Mouse (Mus musculus) ES-Bruce4 (cell line): ENCODE data around the gene Sgca. TPM values are rescaled to one million over a fixed set of nuclear protein-coding genes. Genes with fewer than 3 reads are reported as not detected.

Source experiments
- H3K27ac ChIP-seq: 2 replicates; pipeline ENCODE4 v1.5.1; 2012; ENCODE audit warnings: low read length, inconsistent platforms; ENCODE audit not compliant: insufficient read depth
- H3K27me3 ChIP-seq: 2 replicates; pipeline ENCODE4 v1.6.1; 2012; ENCODE audit warnings: mild to moderate bottlenecking, low read length, inconsistent platforms; ENCODE audit not compliant: control insufficient read depth, poor library complexity, insufficient read depth, severe bottlenecking
- H3K36me3 ChIP-seq: 2 replicates; pipeline ENCODE4 v1.6.1; 2012; ENCODE audit warnings: inconsistent platforms, mild to moderate bottlenecking, low read length, moderate library complexity; ENCODE audit not compliant: control insufficient read depth, poor library complexity, insufficient read depth, severe bottlenecking
- H3K4me1 ChIP-seq: one replicate; pipeline ENCODE4 v1.8.1; 2011; ENCODE audit warnings: low read length; ENCODE audit not compliant: control insufficient read depth, insufficient read depth
- H3K4me3 ChIP-seq: 2 replicates; pipeline ENCODE4 v1.5.1; 2011; ENCODE audit warnings: low read depth, mild to moderate bottlenecking, low read length
- H3K9ac ChIP-seq: 2 replicates; pipeline ENCODE4 v1.6.1; 2012; ENCODE audit warnings: low read depth, mild to moderate bottlenecking, inconsistent platforms; ENCODE audit not compliant: poor library complexity, severe bottlenecking
- H3K9me3 ChIP-seq: replicated peaks from 2 replicates; pipeline ENCODE4 v1.6.1; 2012; ENCODE audit warnings: mild to moderate bottlenecking, low read length, inconsistent platforms; ENCODE audit not compliant: control insufficient read depth, poor library complexity, insufficient read depth, severe bottlenecking
- CTCF ChIP-seq: IDR thresholded peaks from one replicate; pipeline ENCODE4 v1.8.1; 2011; ENCODE audit warnings: low read depth, low read length
- EP300 ChIP-seq: IDR thresholded peaks from 2 replicates; pipeline ENCODE4 v1.6.1; 2011; ENCODE audit warnings: low read depth, low read length; ENCODE audit not compliant: insufficient read depth
- POLR2A ChIP-seq: IDR thresholded peaks from one replicate; pipeline ENCODE4 v1.8.1; 2011; ENCODE audit warnings: low read length; ENCODE audit not compliant: insufficient read depth
- polyA plus RNA-seq: library from polyadenylated mRNA; stranded (reverse); fragments of >200 nt; gene quantifications from 2 replicates; pipeline ENCODE4 v1.2.4, GENCODE M21; 2011; ENCODE audit warnings: low read depth; ENCODE audit not compliant: missing spikeins, insufficient read depth, insufficient read length

The Sgca gene
- polyA plus RNA-seq: not detected in 2 replicates

DNA sequence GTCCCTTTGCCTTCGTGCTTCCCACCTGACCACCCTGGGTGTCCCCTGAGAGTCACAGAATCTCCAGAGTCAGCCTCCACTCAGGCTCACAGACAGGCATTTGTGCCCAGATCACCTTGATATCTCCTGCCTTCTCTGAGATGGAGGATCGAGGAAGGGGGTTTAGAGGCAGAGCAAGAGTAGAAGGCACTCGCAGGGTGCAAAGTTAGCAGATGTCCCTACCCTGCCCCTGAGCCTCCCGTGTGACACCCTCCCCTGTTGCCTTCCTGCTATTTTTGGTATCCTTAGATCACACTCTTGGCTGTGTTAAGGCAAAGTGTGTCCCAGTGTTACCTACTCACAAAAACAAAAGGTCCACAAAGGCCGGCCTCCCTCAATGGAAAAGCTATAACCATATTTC lies at the start of gene Sgca:
TSS of gene Sgca (minus strand) at position 129 of the 400 bp plus-strand sequence.
- H3K27ac ChIP-seq: no peak within 1 kb of the TSS
- TF ChIP-seq POLR2A: no peak
- TF ChIP-seq CTCF: no peak
- TF ChIP-seq EP300: no peak
- H3K9me3 ChIP-seq: no peaks in the 10 kb centered on the region
- no peaks in the 10 kb centered on the region for H3K4me1 ChIP-seq
- H3K9ac ChIP-seq: no peak within 1 kb of the TSS
- H3K27me3 ChIP-seq: no peaks in the 10 kb centered on the region
- no peaks in the 10 kb centered on the region for H3K36me3 ChIP-seq
- H3K4me3 ChIP-seq: no peak within 1 kb of the TSS

DNA sequence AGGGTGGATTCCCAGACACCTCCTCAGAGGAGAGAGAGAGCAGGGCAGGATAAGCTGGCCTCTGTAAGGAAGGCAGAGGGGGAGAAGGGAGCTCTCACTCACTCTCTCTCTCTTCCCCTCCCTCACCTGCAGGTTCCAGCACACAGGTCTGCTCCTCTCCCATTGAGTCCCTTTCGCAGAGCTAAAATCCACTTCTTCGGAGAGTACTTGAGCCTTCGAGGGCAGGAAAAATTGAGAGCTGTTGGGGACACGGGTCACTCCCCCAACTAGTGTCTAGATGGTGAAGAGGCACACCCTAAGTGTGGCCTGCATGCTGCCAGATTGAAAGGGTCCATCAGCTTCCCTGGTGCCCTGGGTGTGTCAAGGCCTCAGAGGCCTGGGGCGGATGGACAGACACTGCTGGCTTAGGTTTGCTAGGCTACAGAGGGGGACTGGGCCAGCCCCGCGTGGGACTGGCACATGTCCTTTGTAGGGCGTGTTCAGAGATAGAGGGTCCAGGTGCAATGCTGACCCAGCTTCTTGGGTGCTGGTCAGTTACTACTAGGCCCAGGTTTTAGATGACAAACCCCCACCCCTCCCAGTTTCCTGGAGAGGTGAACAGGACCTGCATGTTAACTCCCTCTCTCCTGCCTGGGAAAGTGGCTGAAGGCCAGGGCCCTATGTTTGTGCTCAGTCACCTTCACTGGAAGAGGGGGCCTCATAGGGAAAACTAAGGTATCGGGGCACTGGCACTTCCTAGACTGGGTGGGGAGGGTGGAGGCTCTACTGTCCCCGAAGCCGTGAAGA lies 49.3 kb upstream of the Sgca start:
- no peaks in the 10 kb centered on the region for H3K9me3 ChIP-seq
- H3K4me1 ChIP-seq: no peaks in the 10 kb centered on the region
- H3K4me3 ChIP-seq: no peak overlapping the region
- H3K9ac ChIP-seq: no peak overlapping the region
- no peak overlapping the region for H3K27ac ChIP-seq
- no peaks in the 10 kb centered on the region for H3K27me3 ChIP-seq
- no peak for TF ChIP-seq POLR2A
- H3K36me3 ChIP-seq: no peaks in the 10 kb centered on the region

DNA sequence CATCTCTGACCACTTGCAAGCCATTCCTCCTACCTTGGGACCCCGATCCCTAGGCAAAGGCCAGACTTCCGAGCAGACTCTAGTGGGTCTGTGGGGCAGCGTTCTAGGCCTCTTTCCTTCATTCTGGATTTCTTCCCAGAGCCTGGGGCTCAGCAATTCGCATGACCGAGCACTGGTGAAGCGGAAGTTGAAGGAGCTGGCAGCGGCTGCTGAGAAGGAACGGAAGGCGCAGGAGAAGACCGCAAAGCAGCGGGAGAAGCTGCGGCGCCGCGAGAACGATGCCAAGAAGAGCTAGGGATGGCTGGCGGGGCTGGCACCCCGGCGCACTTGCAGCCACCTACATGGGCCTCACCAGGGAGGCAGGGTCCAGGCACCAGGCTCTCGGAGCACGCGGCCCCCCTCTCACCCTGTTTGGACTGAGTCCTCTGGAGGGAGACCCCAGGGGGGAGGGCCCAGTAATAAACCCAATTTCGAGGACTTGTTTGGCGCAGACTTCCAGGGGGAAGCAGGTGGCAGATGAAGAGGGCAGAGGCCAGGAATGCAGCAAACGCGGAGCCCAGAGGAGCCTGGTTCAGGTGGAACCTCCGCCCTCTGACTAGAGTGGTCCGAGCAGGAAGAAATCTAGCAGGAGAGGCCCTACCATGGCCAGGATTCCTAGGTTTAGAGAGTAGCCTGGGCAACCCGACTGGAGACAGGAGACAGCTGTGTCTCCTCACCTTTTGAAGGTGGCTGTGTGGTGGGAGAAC lies 48.5 kb upstream of the Sgca start:
- Histone ChIP-seq H3K27me3 (no peaks in the 10 kb centered on the region), H3K9me3 (no peaks in the 10 kb centered on the region), H3K4me3 (peak overlapping the region; percentile 27), H3K36me3 (no peaks in the 10 kb centered on the region), H3K27ac (no peak overlapping the region), H3K9ac (peak overlapping the region; percentile 44), H3K4me1 (no peaks in the 10 kb centered on the region)
- TF ChIP-seq EP300: no peak
- TF ChIP-seq CTCF: no peak
- no peak for TF ChIP-seq POLR2A

DNA sequence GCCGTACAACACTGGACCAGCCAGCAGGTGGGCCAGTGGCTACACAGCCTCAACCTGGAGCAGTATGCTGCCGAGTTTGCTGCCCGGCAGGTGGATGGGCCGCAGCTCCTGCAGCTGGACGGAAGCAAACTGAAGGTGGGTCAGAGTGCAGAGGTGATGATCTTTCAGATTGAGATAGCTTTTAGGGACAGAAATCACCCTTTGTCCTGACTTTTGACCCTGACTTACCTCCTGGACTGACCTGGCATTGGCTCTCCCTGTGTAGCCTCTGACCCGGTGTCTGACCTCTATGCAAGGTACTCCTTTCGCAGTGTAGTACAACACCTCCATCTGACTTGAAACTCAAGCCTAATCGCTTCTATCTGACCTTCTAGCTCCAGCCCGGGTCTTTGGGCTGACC lies 47.4 kb upstream of the Sgca start:
- TF ChIP-seq POLR2A: no peak
- H3K4me3 ChIP-seq: no peak overlapping the region
- no peaks in the 10 kb centered on the region for H3K27me3 ChIP-seq
- H3K9ac ChIP-seq: no peak overlapping the region
- H3K9me3 ChIP-seq: no peaks in the 10 kb centered on the region
- H3K27ac ChIP-seq: no peak overlapping the region
- H3K4me1 ChIP-seq: no peaks in the 10 kb centered on the region
- no peaks in the 10 kb centered on the region for H3K36me3 ChIP-seq

DNA sequence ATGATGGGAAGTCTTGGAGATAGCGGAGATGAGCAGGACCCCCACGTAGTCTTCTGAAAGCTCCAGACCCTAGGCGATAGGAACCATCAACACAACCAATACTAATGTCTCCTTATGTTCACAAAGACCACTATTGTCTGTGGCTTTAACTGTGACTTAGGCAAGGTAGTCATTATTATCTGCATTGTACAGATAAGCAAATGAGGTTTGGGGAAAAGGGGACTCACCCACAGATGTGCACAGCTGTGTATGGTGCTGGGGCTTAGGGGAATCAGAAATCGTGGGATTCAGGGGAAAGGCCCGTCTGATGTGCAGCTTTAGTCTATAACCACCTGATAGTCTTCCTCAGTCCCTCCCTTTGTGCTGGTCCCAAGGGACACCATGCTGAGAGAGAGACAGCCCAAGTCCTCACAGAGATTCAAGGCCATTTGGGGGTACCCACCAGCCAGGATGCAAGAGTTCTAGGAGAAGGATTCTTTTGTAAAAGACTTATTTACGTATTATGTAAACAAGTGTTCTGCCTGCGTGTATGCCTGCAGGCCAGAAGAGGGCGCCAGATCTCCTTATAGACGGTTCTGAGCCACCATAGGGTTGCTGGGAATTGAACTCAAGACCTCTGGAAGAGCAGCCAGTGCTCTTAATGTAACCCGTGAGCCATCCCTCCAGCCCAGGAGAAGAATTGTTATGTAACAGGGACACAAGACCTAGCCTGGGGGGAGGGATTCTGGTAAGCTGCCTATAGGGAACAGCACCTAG lies 46.3 kb upstream of the Sgca start:
- Histone ChIP-seq H3K36me3 (no peaks in the 10 kb centered on the region), H3K9me3 (no peaks in the 10 kb centered on the region), H3K4me3 (no peak overlapping the region), H3K4me1 (no peaks in the 10 kb centered on the region), H3K9ac (no peak overlapping the region), H3K27ac (no peak overlapping the region), H3K27me3 (no peaks in the 10 kb centered on the region)
- peak; percentile 74 for TF ChIP-seq CTCF
- TF ChIP-seq POLR2A: no peak

DNA sequence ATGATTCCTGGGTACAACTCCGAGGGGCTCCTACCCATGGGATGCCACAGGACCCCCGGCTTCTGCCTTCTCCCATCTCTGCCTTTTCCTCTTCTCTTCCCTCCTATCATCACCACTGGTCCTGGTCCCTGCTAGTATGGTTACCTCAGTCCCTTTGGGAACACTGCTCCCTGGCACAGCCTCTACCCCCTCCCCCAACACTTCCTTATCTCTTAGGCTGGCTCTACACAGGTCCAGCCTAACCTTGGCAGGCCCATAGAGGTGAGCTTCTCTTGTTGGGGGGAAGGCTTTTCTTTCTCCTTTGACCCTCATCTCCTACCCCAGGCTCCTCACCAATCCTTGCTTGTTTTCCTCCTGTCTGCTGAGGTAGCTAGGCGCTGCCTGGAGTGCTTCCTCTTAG lies 39.4 kb upstream of the Sgca start:
- TF ChIP-seq POLR2A (no peak), EP300 (no peak), CTCF (no peak)
- Histone ChIP-seq H3K36me3 (no peaks in the 10 kb centered on the region), H3K4me3 (no peak overlapping the region), H3K27me3 (peaks cover under 1% of the 10 kb centered on the region), H3K4me1 (no peaks in the 10 kb centered on the region), H3K9me3 (no peaks in the 10 kb centered on the region), H3K27ac (no peak overlapping the region), H3K9ac (no peak overlapping the region)
